Mouse (Mus musculus) erythroblast, embryonic 14.5 days (primary cell): Measurements from ENCODE around the gene Zfp174.

Source experiments
- GATA1 ChIP-seq: IDR thresholded peaks from 2 replicates; pipeline ENCODE4 v1.6.1; 2012; ENCODE audit warnings: low read length, inconsistent platforms, mixed read lengths
- TAL1 ChIP-seq: IDR thresholded peaks from 3 replicates; pipeline ENCODE4 v1.6.1; 2012; ENCODE audit warnings: low read length, inconsistent platforms, mixed read lengths

GRCm38 (mm10) chr16:3828021-3828420, 19.0 kb upstream of the Zfp174 start:
- no peak for TF ChIP-seq GATA1
- no peak for TF ChIP-seq TAL1
